Mouse (Mus musculus) cerebellum, adult 2 months (tissue): Measurements from ENCODE around the gene Shc3.

Experiments
- CTCF ChIP-seq: fragments of 200-500 bp; IDR thresholded peaks from 2 replicates; pipeline ENCODE4 v1.5.1; 2011; ENCODE audit warnings: low read depth, mild to moderate bottlenecking, control low read depth, low read length, moderate library complexity, borderline replicate concordance; ENCODE audit not compliant: insufficient read depth
- POLR2A ChIP-seq: fragments of 200-500 bp; IDR thresholded peaks from 2 replicates; pipeline ENCODE4 v1.6.1; 2011; ENCODE audit warnings: low read length, control low read depth, borderline replicate concordance; ENCODE audit not compliant: insufficient read depth

GRCm38 (mm10) chr13:51491649-51492435 lies 77.4 kb downstream of the Shc3 start:
- no peak for TF ChIP-seq CTCF
- no peak for TF ChIP-seq POLR2A
